Mouse (Mus musculus) stomach, postnatal 0 days (tissue): ENCODE data around the gene Specc1.

Source experiments
- CTCF ChIP-seq: IDR thresholded peaks from 2 replicates; pipeline ENCODE4 v1.5.1; 2016; ENCODE audit warnings: antibody characterized with exemption, low read depth, mild to moderate bottlenecking, moderate library complexity
- EP300 ChIP-seq: optimal IDR thresholded peaks from 2 replicates; pipeline ENCODE3; 2016; ENCODE audit warnings: antibody characterized with exemption

DNA sequence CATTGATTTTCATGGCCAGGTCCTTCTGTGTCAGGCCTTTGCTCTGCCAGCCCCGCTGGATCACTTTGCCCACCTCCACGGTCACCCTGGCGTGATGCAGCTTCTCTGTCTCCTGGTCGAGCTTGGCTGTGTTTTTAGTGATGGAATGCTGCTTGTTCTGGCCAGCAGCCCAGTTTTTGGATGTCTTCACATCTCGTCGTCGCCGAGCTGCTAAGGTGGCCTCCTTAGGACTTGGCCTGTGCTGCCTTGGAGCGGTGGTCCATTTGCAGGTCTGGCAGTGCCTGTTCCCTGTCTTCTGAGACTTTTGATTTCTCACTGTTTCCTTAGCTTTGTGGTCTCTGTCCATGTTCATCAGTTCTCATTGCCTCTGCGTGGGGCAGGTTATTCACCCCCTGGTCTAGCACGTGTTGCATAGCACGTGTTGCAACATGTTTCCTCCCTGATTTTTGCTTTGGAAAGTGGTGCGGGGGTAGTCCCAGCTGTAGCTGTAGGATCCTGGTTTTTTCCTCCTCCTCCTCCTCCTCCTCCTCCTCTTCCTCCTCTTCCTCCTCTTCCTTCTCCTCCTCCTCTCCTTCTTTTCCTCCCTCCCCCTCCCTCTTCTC, 17.6 kb downstream of the Specc1 start:
- TF ChIP-seq EP300, result no peak
- no peak for TF ChIP-seq CTCF
